Mouse (Mus musculus): Measurements from ENCODE around the gene Slc36a2. TPM values are rescaled to one million over a fixed set of nuclear protein-coding genes. Genes with fewer than 3 reads are reported as not detected.

The Slc36a2 gene
- total and polyA plus RNA-seq, 2 experiments, result not detected

- Histone ChIP-seq H3K4me3 (ENCODE audit: insufficient read depth, low read depth, low read length) (no peak within 1 kb of the TSS), H3K9ac (ENCODE audit: low read depth, low read length) (no peak within 1 kb of the TSS), H3K79me2 (ENCODE audit: control insufficient read depth, insufficient read depth, low read length) (no peaks in the 10 kb centered on the region), H3K27ac (replicated peaks; ENCODE audit: insufficient read depth, low read depth, low read length) (no peak within 1 kb of the TSS), H3K4me1 (ENCODE audit: control insufficient read depth, insufficient read depth, low read length) (no peaks in the 10 kb centered on the region), H3K27me3 (ENCODE audit: control insufficient read depth, insufficient read depth, low read length) (no peaks in the 10 kb centered on the region), H3K36me3 (ENCODE audit: control insufficient read depth, insufficient read depth, low read length) (no peaks in the 10 kb centered on the region)
- 80% methylated on average over 3 of the region's 3 CpGs for WGBS
- TF ChIP-seq CTCF (IDR thresholded peaks at IDR 0.05; ENCODE audit: low read depth, low read length), result no peak
- no peak for TF ChIP-seq POLR2A (IDR thresholded peaks at IDR 0.05; ENCODE audit: extremely low read depth, insufficient read depth, low read length)
- no peak for DNase-seq (ENCODE audit: extremely low read depth, low read depth, low spot score)
These were observed 33.3 kb downstream of the Slc36a2 start, which contains the start of gene Slc36a3 for GRCm38 (mm10) chr11:55151608-55152007. Gene Slc36a3, minus strand, starts transcription at chr11:55151708.

DNA sequence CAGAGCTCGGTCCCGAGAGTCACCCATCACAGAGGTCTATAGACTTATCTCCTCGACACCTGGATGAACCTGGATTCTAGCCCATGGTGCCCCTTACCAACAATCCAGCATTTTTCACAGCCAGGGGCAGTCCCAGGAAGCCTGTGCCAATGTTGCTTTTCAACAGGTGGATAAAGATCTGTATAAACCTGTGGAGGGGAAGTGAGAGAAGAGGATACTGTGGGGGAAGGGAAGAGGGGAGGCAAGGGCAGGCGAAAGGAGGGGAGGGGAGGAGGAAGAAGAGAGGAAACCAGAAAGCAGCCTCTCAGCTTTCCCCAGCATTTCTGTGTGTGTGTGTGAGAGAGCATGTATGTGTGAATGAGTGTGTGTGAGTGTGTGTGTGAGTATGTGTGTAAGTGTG is 36.4 kb downstream of the Slc36a2 start:
- TF ChIP-seq POLR2A (IDR thresholded peaks at IDR 0.05; ENCODE audit: extremely low read depth, insufficient read depth, low read length) (no peak), CTCF (IDR thresholded peaks at IDR 0.05; ENCODE audit: low read depth, low read length) (no peak)
- no peak overlapping the region for H3K9ac ChIP-seq (ENCODE audit: low read depth, low read length)
- H3K27me3 ChIP-seq (ENCODE audit: control insufficient read depth, insufficient read depth, low read length), result no peaks in the 10 kb centered on the region
- 75% methylated on average over 4 of the region's 4 CpGs for WGBS
- H3K36me3 ChIP-seq (ENCODE audit: control insufficient read depth, insufficient read depth, low read length), result no peaks in the 10 kb centered on the region
- no peak overlapping the region for H3K4me3 ChIP-seq (ENCODE audit: insufficient read depth, low read depth, low read length)
- H3K4me1 ChIP-seq (ENCODE audit: control insufficient read depth, insufficient read depth, low read length), result no peaks in the 10 kb centered on the region
- H3K27ac ChIP-seq (replicated peaks; ENCODE audit: insufficient read depth, low read depth, low read length), result no peak overlapping the region
- no peak for DNase-seq (ENCODE audit: extremely low read depth, low read depth, low spot score)
- H3K79me2 ChIP-seq (ENCODE audit: control insufficient read depth, insufficient read depth, low read length), result no peaks in the 10 kb centered on the region

- Histone ChIP-seq H3K4me3 (ENCODE audit: insufficient read depth, low read depth, low read length) (no peak overlapping the region), H3K4me1 (ENCODE audit: control insufficient read depth, insufficient read depth, low read length) (no peaks in the 10 kb centered on the region), H3K27me3 (ENCODE audit: control insufficient read depth, insufficient read depth, low read length) (no peaks in the 10 kb centered on the region), H3K79me2 (ENCODE audit: control insufficient read depth, insufficient read depth, low read length) (no peaks in the 10 kb centered on the region), H3K27ac (replicated peaks; ENCODE audit: insufficient read depth, low read depth, low read length) (no peak overlapping the region), H3K36me3 (ENCODE audit: control insufficient read depth, insufficient read depth, low read length) (no peaks in the 10 kb centered on the region), H3K9ac (ENCODE audit: low read depth, low read length) (no peak overlapping the region)
- no peak for DNase-seq (ENCODE audit: extremely low read depth, low read depth, low spot score)
- 69% methylated on average over 6 of the region's 6 CpGs for WGBS
- TF ChIP-seq CTCF (IDR thresholded peaks at IDR 0.05; ENCODE audit: low read depth, low read length), result no peak
- no peak for TF ChIP-seq POLR2A (IDR thresholded peaks at IDR 0.05; ENCODE audit: extremely low read depth, insufficient read depth, low read length)
These were observed 37.5 kb downstream of the Slc36a2 start for GRCm38 (mm10) chr11:55147423-55147822.

DNA sequence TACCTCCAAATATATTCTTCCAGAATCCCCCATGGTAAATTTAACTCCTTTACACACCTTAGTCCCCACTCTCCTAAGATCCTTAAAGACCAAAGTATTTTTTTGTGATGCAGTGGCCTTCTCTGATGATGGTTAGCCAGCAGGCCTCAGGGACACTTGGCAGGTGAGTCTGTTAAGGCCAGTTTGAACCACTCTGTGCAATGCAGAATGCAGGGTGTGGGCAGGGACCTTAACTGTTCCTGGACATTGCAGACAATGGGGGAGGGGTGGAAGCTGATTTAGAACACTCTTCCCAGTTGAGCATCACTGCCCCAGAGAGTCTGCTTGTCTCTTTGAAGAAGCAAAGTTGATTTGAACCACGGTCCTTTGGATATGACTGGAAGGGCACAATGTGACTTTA is 38.0 kb downstream of the Slc36a2 start:
- H3K27ac ChIP-seq (replicated peaks; ENCODE audit: insufficient read depth, low read depth, low read length), result no peak overlapping the region
- TF ChIP-seq CTCF (IDR thresholded peaks at IDR 0.05; ENCODE audit: low read depth, low read length) (no peak), POLR2A (IDR thresholded peaks at IDR 0.05; ENCODE audit: extremely low read depth, insufficient read depth, low read length) (no peak)
- H3K79me2 ChIP-seq (ENCODE audit: control insufficient read depth, insufficient read depth, low read length), result no peaks in the 10 kb centered on the region
- no peak overlapping the region for H3K9ac ChIP-seq (ENCODE audit: low read depth, low read length)
- DNase-seq (ENCODE audit: extremely low read depth, low read depth, low spot score), result no peak
- no peaks in the 10 kb centered on the region for H3K4me1 ChIP-seq (ENCODE audit: control insufficient read depth, insufficient read depth, low read length)
- 89% methylated on average over 1 of the region's 1 CpGs for WGBS
- H3K4me3 ChIP-seq (ENCODE audit: insufficient read depth, low read depth, low read length), result no peak overlapping the region
- H3K27me3 ChIP-seq (ENCODE audit: control insufficient read depth, insufficient read depth, low read length), result no peaks in the 10 kb centered on the region
- H3K36me3 ChIP-seq (ENCODE audit: control insufficient read depth, insufficient read depth, low read length), result no peaks in the 10 kb centered on the region

- Histone ChIP-seq H3K79me2 (ENCODE audit: control insufficient read depth, insufficient read depth, low read length) (no peaks in the 10 kb centered on the region), H3K9ac (ENCODE audit: low read depth, low read length) (no peak overlapping the region), H3K4me1 (ENCODE audit: control insufficient read depth, insufficient read depth, low read length) (no peaks in the 10 kb centered on the region), H3K36me3 (ENCODE audit: control insufficient read depth, insufficient read depth, low read length) (no peaks in the 10 kb centered on the region), H3K27ac (replicated peaks; ENCODE audit: insufficient read depth, low read depth, low read length) (no peak overlapping the region), H3K4me3 (ENCODE audit: insufficient read depth, low read depth, low read length) (no peak overlapping the region), H3K27me3 (ENCODE audit: control insufficient read depth, insufficient read depth, low read length) (no peaks in the 10 kb centered on the region; the same call in 1 of the 2 replicates)
- 83% methylated on average over 5 of the region's 5 CpGs for WGBS
- DNase-seq (ENCODE audit: extremely low read depth, low read depth, low spot score), result no peak
- TF ChIP-seq POLR2A (IDR thresholded peaks at IDR 0.05; ENCODE audit: extremely low read depth, insufficient read depth, low read length) (no peak), CTCF (IDR thresholded peaks at IDR 0.05; ENCODE audit: low read depth, low read length) (no peak)
These were observed 40.9 kb downstream of the Slc36a2 start for GRCm38 (mm10) chr11:55144011-55144410.

DNA sequence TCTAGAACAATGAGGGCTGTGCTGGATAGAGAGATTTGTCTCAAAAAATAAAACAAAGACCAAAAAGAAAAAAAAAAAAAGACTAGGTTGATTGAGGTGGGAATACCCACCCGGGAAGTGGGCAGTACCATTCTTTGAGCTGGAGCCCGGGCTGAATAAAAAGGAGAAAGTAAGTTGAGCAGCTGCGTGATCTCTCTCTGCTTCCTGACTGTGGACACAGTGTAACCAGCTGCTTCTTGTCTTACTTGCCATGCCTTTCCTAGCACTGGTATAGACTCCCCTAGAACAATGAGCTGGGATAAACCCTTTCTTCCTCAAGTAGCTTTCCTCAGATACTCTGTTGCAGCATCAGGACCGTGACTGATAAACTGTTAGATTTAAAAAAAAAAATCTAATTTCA is 43.4 kb downstream of the Slc36a2 start:
- H3K79me2 ChIP-seq (ENCODE audit: control insufficient read depth, insufficient read depth, low read length), result no peaks in the 10 kb centered on the region
- H3K4me1 ChIP-seq (ENCODE audit: control insufficient read depth, insufficient read depth, low read length), result no peaks in the 10 kb centered on the region
- H3K27me3 ChIP-seq (ENCODE audit: control insufficient read depth, insufficient read depth, low read length), result no peaks in the 10 kb centered on the region; the same call in 1 of the 2 replicates
- no peak for DNase-seq (ENCODE audit: extremely low read depth, low read depth, low spot score)
- no peak overlapping the region for H3K27ac ChIP-seq (replicated peaks; ENCODE audit: insufficient read depth, low read depth, low read length)
- H3K4me3 ChIP-seq (ENCODE audit: insufficient read depth, low read depth, low read length), result no peak overlapping the region
- WGBS, result 89% methylated on average over 4 of the region's 4 CpGs
- H3K36me3 ChIP-seq (ENCODE audit: control insufficient read depth, insufficient read depth, low read length), result no peaks in the 10 kb centered on the region
- no peak for TF ChIP-seq POLR2A (IDR thresholded peaks at IDR 0.05; ENCODE audit: extremely low read depth, insufficient read depth, low read length)
- TF ChIP-seq CTCF (IDR thresholded peaks at IDR 0.05; ENCODE audit: low read depth, low read length), result no peak
- no peak overlapping the region for H3K9ac ChIP-seq (ENCODE audit: low read depth, low read length)
